In the genomic region with DNA sequence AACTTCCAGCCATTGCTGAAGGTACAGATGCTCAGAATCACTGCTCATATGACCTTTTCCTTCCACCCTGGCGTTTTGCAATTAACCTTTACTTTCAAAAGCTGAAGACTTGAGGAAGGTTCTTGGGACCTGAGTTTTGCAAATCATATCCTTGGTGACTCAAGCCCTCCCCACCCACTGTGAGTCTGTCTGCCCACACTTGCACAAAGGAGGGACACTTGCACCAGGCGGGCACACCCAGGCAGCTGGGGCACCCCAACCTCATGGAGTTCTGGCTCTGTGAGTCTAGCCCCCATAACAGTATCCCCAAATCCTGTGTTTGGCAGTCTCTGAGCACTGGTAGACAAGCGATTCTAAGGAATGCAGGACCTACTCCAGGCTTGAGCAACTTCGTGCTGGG, we compare ENCODE assay signal across 18 mouse cellular contexts. TPM values are rescaled to one million over a fixed set of nuclear protein-coding genes. Genes with fewer than 3 reads are reported as not detected.
DNase-seq lines count a peak whose midpoint lies in the region; ATAC-seq lines count a peak whose summit lies in the region.
"Had no signal": no experiment of that assay in that cellular context is flagged by ENCODE, and none has a peak within 500 bp of the region (broad histone marks: within the 10 kb centered on the region; RNA-seq: fewer than 3 reads in every experiment).

No protein-coding gene starts in this region.

- no peak overlapping the region for H3K27ac ChIP-seq in neural tube, embryonic 15.5 days (replicated peaks)
- H3K27ac ChIP-seq: midbrain, embryonic 15.5 days had no signal

- WGBS in neural tube, embryonic 15.5 days = 81% methylated on average over 4 of the region's 4 CpGs

- no peaks in the 10 kb centered on the region for H3K36me3 ChIP-seq in neural tube, embryonic 15.5 days
- H3K36me3 ChIP-seq: midbrain, embryonic 15.5 days had no signal

- no peak overlapping the region for H3K4me2 ChIP-seq in neural tube, embryonic 15.5 days
- H3K4me2 ChIP-seq: midbrain, embryonic 15.5 days had no signal

- 0 out of 2 replicates have a peak, but pooled peaks cover 4% of the 10 kb centered on the region for H3K27me3 ChIP-seq in neural tube, embryonic 15.5 days (replicated peaks)
- H3K27me3 ChIP-seq: midbrain, embryonic 15.5 days had no signal

- H3K9me3 ChIP-seq in neural tube, embryonic 15.5 days (replicated peaks) = no peaks in the 10 kb centered on the region
- H3K9me3 ChIP-seq: midbrain, embryonic 15.5 days had no signal

- DNase-seq in adrenal gland, adult 2 months = peak; percentile 45
- DNase-seq in adrenal gland, postnatal 14 days = no peak
- peak; percentile 21 for DNase-seq in lung, postnatal 14 days
- peak; percentile 36 to 57 for DNase-seq in monocyte, adult 2 months (ENCODE audit: low read depth in 1 of 2, low spot score in 2 of 2)
- DNase-seq in ovary, postnatal 14 days (ENCODE audit: low spot score) = no peak
- no peak for DNase-seq in thymus, postnatal 10 days (ENCODE audit: low spot score in 2 of 2)
- DNase-seq: adrenal gland, postnatal 25 days; cerebellum, adult 9-11 months; heart, postnatal 4 days; kidney, adult 8-10 months; kidney, postnatal 25 days; layer of hippocampus, adult 9-11 months; right cerebral cortex, postnatal 25 days; thymus, postnatal 4 days had no signal

- no peak overlapping the region for H3K4me3 ChIP-seq in neural tube, embryonic 15.5 days (replicated peaks)
- H3K4me3 ChIP-seq: midbrain, embryonic 15.5 days had no signal

- no peak overlapping the region for H3K9ac ChIP-seq in neural tube, embryonic 15.5 days (replicated peaks)
- H3K9ac ChIP-seq: midbrain, embryonic 15.5 days had no signal

- peak; percentile 7 for ATAC-seq in CD4-positive, CD25-positive, alpha-beta regulatory T cell, adult 4 months
- ATAC-seq in neural tube, embryonic 15.5 days (ENCODE audit: low FRiP score) = no peak
- ATAC-seq: forebrain, embryonic 14.5 days; midbrain, embryonic 15.5 days had no signal

- no peaks in the 10 kb centered on the region for H3K4me1 ChIP-seq in neural tube, embryonic 15.5 days
- H3K4me1 ChIP-seq: midbrain, embryonic 15.5 days had no signal

RNA-seq across cellular contexts. Expression of a gene that starts 6.7 kb away (rescaled TPM):
- total RNA-seq in adrenal gland, adult 2 months (2021) = 10 to 100 TPM; 53.7 to 60.7 TPM
- 9.5 and 12.8 TPM in 2 replicates for polyA plus RNA-seq in adrenal gland, adult 2 months (2012; rRNA removed)
- total RNA-seq in adrenal gland, postnatal 14 days (2021) = 54.6 and 84.8 TPM in 2 replicates
- polyA plus RNA-seq in CD4-positive, CD25-positive, alpha-beta regulatory T cell, adult 4 months (2017; shearing (Covaris generic)) = 10 to 100 TPM; 77.5 to 92.7 TPM
- polyA plus RNA-seq in neural tube, embryonic 15.5 days (2015; fragmentation: Nextera tagmentation; extraction: Ambion mirVana) = 6.9 and 9.8 TPM in 2 replicates

Comparison
In these comparisons a context has a peak if more than half of its experiments do, and no peak if none do; other contexts are left out.
1. DNase-seq: peak in adrenal gland, adult 2 months (single experiment), lung, postnatal 14 days (single experiment) and monocyte, adult 2 months (2 of 2); none in adrenal gland, postnatal 14 days (single experiment), ovary, postnatal 14 days (single experiment) and thymus, postnatal 10 days (0 of 2).